Mouse (Mus musculus) erythroblast, embryonic 14.5 days (primary cell): ENCODE measurements around the gene Trmt1.

Source experiments
- GATA1 ChIP-seq: IDR thresholded peaks from 2 replicates; pipeline ENCODE4 v1.6.1; 2012; ENCODE audit warnings: low read length, inconsistent platforms, mixed read lengths
- TAL1 ChIP-seq: IDR thresholded peaks from 3 replicates; pipeline ENCODE4 v1.6.1; 2012; ENCODE audit warnings: low read length, inconsistent platforms, mixed read lengths

DNA sequence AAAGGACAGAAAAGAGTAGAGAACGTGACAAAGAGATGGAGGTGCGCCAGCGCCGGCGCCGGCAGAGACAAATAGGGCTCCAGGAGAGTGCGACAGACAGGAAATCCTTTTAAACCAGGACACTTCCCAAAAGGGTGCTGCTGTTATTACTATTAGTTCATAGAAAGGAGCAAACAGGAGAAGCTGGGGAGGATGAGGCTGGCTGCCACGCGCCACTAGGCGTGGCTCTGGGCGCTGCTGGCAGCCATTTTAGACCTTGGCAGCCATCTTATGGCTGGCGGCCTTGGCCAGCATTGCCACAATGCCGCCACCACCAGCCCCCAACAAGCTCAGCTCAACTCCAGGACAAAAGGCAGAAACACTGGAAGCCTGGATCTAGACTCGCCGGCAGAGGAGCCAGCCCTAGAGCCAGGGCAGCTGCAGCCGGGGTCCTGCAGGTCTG, 43.8 kb downstream of the Trmt1 start:
- TF ChIP-seq TAL1 (no peak), GATA1 (no peak)
